Mouse (Mus musculus): ENCODE measurements around the gene Cxcr5.

- TF ChIP-seq CTCF (IDR thresholded peaks at IDR 0.05; ENCODE audit: borderline replicate concordance, insufficient read depth, low read length) (no peak), POLR2A (IDR thresholded peaks at IDR 0.05; ENCODE audit: low read depth, low read length) (no peak)
Observed at GRCm38 (mm10) chr9:44494261-44494862, 67.3 kb downstream of the Cxcr5 start.

Measured in embryonic fibroblast, embryonic 13.5 days (primary cell).